9 mouse cellular contexts compared by ENCODE assay signal in the genomic region with DNA sequence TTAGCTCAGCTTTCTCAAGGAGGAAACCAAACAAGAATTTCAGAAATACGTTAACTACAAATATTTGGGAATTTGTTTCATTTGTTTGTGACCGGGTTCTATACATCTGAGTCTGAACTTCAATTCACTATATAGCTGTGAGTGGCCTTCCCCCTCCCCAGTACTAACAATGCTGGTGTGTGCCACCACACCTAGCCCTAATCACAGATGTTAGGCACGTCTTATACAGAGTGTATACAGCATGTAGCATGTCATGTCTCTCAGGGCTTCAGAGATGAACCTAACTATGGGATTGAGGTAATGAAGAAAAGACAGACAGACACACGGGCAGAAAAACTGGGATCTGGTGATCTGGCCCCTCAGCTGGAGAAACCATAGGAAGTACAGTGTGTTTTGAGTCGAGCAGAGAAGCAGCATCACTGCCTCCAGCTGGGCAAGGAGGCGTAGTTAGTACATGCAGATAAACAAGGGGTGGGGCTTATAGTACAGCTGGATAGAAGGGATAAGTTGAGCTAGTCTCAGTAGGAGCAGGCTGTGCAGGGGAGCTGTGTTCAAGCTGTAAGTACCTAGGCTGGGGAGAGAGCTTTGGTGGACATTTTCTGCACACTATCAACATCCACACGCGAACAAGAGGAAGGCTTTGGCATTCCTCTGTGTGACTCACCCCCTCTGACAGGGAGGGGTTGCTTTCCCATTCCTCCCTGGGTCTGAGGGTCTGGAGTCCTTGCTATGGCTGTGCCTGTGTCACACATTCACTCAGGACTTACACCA. TPM values are rescaled to one million over a fixed set of nuclear protein-coding genes. Genes with fewer than 3 reads are reported as not detected.
DNase-seq lines count a peak whose midpoint lies in the region; ATAC-seq and TF ChIP-seq lines count a peak whose summit lies in the region.
"Had no signal": no experiment of that assay in that cellular context is flagged by ENCODE, and none has a peak within 500 bp of the region (broad histone marks: within the 10 kb centered on the region; RNA-seq: fewer than 3 reads in every experiment).

No protein-coding gene starts in this region.

- H3K9ac ChIP-seq in kidney, embryonic 15.5 days: no peak overlapping the region

- WGBS in kidney, embryonic 15.5 days: 59% methylated on average over 8 of the region's 8 CpGs

- H3K27ac ChIP-seq in kidney, embryonic 15.5 days: peak overlapping the region; percentile 16; the same call in 1 of the 2 replicates
- no peak overlapping the region for H3K27ac ChIP-seq in layer of hippocampus, adult 2 months
- H3K27ac ChIP-seq: hindbrain, embryonic 10.5 days had no signal

- H3K27me3 ChIP-seq in kidney, embryonic 15.5 days: no peaks in the 10 kb centered on the region
- no peaks in the 10 kb centered on the region for H3K27me3 ChIP-seq in megakaryocyte, embryonic 14.5 days (replicated peaks)

- peak; percentile 10 for DNase-seq in adrenal gland, postnatal 25 days
- DNase-seq in adrenal gland, postnatal 10 days: no peak
- DNase-seq in kidney, adult 8-10 months: no peak
- peak; percentile 75 for DNase-seq in c-Kit-positive CD71-positive TER-119-negative erythroid progenitor cells, embryonic 14.5 days (ENCODE audit: low read depth)
- DNase-seq in layer of hippocampus, postnatal 10 days (ENCODE audit: low spot score in 2 of 2): no peak
- DNase-seq in layer of hippocampus, adult 2 months (ENCODE audit: low spot score in 2 of 2): no peak

- H3K9me3 ChIP-seq in kidney, embryonic 15.5 days (replicated peaks): no peaks in the 10 kb centered on the region
- H3K9me3 ChIP-seq in megakaryocyte, embryonic 14.5 days: peaks cover 16% of the 10 kb centered on the region

- TF ChIP-seq CTCF in layer of hippocampus, adult 2 months (conservative IDR thresholded peaks at IDR 0.05): no peak

- H3K4me2 ChIP-seq in kidney, embryonic 15.5 days: no peak overlapping the region

- H3K4me3 ChIP-seq in kidney, embryonic 15.5 days (replicated peaks): no peak overlapping the region
- H3K4me3 ChIP-seq in megakaryocyte, embryonic 14.5 days (replicated peaks): peak overlapping the region; percentile 60
- H3K4me3 ChIP-seq in layer of hippocampus, adult 2 months: no peak overlapping the region
- H3K4me3 ChIP-seq: hindbrain, embryonic 10.5 days had no signal

- peaks cover 10% of the 10 kb centered on the region for H3K4me1 ChIP-seq in kidney, embryonic 15.5 days
- peaks cover 49% of the 10 kb centered on the region for H3K4me1 ChIP-seq in megakaryocyte, embryonic 14.5 days

- peak; percentile 75 for ATAC-seq in kidney, embryonic 15.5 days (replicated peaks; ENCODE audit: low FRiP score)

- H3K36me3 ChIP-seq in kidney, embryonic 15.5 days: no peaks in the 10 kb centered on the region
- peaks cover 24% of the 10 kb centered on the region for H3K36me3 ChIP-seq in megakaryocyte, embryonic 14.5 days (replicated peaks; ENCODE audit: low read length)

RNA-seq across cellular contexts. Expression of a gene that starts 8.1 kb away (rescaled TPM):
- total RNA-seq in adrenal gland, postnatal 25 days (2021): 85.1 and 89.3 TPM in 2 replicates
- total RNA-seq in adrenal gland, postnatal 10 days (2021): 10 to 100 TPM; 74.4 to 83.2 TPM
- polyA plus RNA-seq in kidney, embryonic 15.5 days (2015; fragmentation: Nextera tagmentation; extraction: Ambion mirVana): 45.5 and 45.7 TPM in 2 replicates
- 3.8 and 8.8 TPM in 2 replicates for polyA plus RNA-seq in megakaryocyte, embryonic 14.5 days (2012; ENCODE audit: insufficient read depth, low replicate concordance)
- 10 to 100 TPM; 80.5 to 82.6 TPM for total RNA-seq in layer of hippocampus, postnatal 10 days (2021)
- 10 to 100 TPM; 90.6 to 92.0 TPM for total RNA-seq in layer of hippocampus, adult 2 months (2021)

RNA-seq across cellular contexts. Expression of a gene that starts 9.0 kb away (rescaled TPM):
- total RNA-seq in adrenal gland, postnatal 25 days (2021): 18.3 and 25.8 TPM in 2 replicates
- 10 to 100 TPM; 20.6 to 26.4 TPM for total RNA-seq in adrenal gland, postnatal 10 days (2021)
- polyA plus RNA-seq in kidney, embryonic 15.5 days (2015; fragmentation: Nextera tagmentation; extraction: Ambion mirVana): 31.7 and 32.2 TPM in 2 replicates
- polyA plus RNA-seq in megakaryocyte, embryonic 14.5 days (2012; ENCODE audit: insufficient read depth, low replicate concordance): 27.7 and 51.5 TPM in 2 replicates
- total RNA-seq in layer of hippocampus, postnatal 10 days (2021): 10 to 100 TPM; 39.3 to 39.5 TPM
- total RNA-seq in layer of hippocampus, adult 2 months (2021): 10 to 100 TPM; 43.7 to 44.7 TPM

Comparison
In these comparisons a context has a peak if more than half of its experiments do, and no peak if none do; other contexts are left out.
1. DNase-seq: peak in adrenal gland, postnatal 25 days (single experiment) and c-Kit-positive CD71-positive TER-119-negative erythroid progenitor cells, embryonic 14.5 days (single experiment); none in adrenal gland, postnatal 10 days (single experiment), kidney, adult 8-10 months (0 of 2), layer of hippocampus, postnatal 10 days (0 of 2) and layer of hippocampus, adult 2 months (0 of 2).